Mouse (Mus musculus): ENCODE measurements at regions not wholly inside any gene's neighbourhood (a gene's known extent, or its start where the extent isn't known, plus 50 kb on each side); places are given as distances from the start of the nearest gene placed in this dataset.
"Not testable (repeated sequence)": the region's sequence is repeated elsewhere in the genome, so short reads cannot be mapped to it uniquely, and the experiment has no call there.

- no peak overlapping the region for H3K4me3 ChIP-seq
- DNase-seq (ENCODE audit: extremely low spot score in 1 of 2, low spot score in 2 of 2) = no peak
- H3K27ac ChIP-seq = no peak overlapping the region
- no peak for TF ChIP-seq CTCF (IDR thresholded peaks at IDR 0.05)
- intact Hi-C loops (cut with DNase I) = no loop called here
Observed at GRCm38 (mm10) chr10:49985038-49985437, 196.5 kb upstream of the Grik2 start.

DNA sequence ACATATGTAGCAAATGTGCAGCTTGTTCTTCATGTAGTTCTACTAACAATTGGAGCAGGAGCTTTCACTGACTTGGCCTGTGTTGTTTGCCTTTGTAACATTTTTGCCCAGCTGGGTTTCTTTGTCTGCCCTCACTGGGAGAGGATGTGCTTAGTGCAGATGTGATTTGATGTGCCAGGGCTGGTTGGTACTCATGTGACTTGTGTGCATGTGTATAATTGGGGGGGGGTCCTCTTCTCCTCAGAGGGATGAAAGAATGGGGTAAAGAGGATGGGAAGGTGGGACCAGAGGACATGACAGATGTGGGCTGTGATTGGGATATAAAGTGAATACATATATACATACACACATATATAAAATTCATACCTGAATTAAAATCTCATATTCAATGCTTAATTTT lies 163.9 kb upstream of the Grik2 start:
- no peak overlapping the region for H3K4me3 ChIP-seq
- no peak for DNase-seq (ENCODE audit: extremely low spot score in 1 of 2, low spot score in 2 of 2)
- no peak overlapping the region for H3K27ac ChIP-seq
- no peak for TF ChIP-seq CTCF (IDR thresholded peaks at IDR 0.05)
- intact Hi-C loops (cut with DNase I) = no loop called here

- H3K27ac ChIP-seq; intact Hi-C loops (cut with DNase I); H3K4me3 ChIP-seq; DNase-seq (ENCODE audit: extremely low spot score in 1 of 2, low spot score in 2 of 2): not testable (repeated sequence)
Observed at GRCm38 (mm10) chr10:49937305-49937704, 148.7 kb upstream of the Grik2 start.

GRCm38 (mm10) chr10:49909206-49909605 lies 120.6 kb upstream of the Grik2 start:
- H3K4me3 ChIP-seq; DNase-seq (ENCODE audit: extremely low spot score in 1 of 2, low spot score in 2 of 2); H3K27ac ChIP-seq; intact Hi-C loops (cut with DNase I): not testable (repeated sequence)

DNA sequence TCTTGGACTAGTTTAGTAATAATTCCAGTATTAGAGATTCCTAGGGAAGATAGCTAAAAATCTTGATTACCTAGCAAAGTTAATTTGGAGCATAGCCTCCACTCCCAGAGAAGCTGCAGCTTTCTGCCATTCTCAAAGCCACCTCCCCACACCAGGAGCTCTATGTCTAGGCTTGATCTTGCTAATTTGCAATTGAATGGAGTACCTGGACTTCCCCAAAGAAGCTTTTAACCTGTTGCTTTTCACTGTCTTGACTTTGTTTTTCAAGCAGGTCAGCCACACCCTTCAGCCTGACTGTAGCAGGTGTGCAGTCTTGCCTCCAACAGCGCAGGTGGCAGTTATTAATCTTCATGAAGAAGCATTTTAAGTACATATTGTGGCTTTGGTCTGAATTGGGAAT lies 119.6 kb upstream of the Grik2 start:
- H3K27ac ChIP-seq; H3K4me3 ChIP-seq; DNase-seq (ENCODE audit: extremely low spot score in 1 of 2, low spot score in 2 of 2); intact Hi-C loops (cut with DNase I): not testable (repeated sequence)

GRCm38 (mm10) chr10:49904626-49905025 lies 116.1 kb upstream of the Grik2 start:
- H3K4me3 ChIP-seq; DNase-seq (ENCODE audit: extremely low spot score in 1 of 2, low spot score in 2 of 2); intact Hi-C loops (cut with DNase I); H3K27ac ChIP-seq: not testable (repeated sequence)

DNA sequence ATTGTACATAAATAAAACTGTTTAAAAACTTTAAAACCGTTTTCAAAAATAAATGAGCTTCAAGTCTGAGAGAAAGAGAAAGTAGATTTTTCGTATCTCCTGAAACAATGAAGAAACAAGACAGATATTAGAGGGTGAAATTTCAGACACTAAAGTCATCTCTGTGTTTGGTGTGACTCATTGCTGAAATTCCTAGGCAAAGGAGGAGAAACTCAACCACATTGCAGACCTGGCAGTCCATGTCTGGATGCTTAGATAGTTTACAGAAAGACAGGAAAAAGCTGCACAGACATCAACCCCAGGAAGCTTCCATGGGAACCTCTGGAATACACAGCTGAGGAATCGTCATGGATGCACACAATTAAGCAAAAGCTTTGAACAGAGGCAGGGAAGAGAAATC lies 106.9 kb upstream of the Grik2 start:
- no peak for TF ChIP-seq CTCF (IDR thresholded peaks at IDR 0.05)
- intact Hi-C loops (cut with DNase I) = no loop called here

DNA sequence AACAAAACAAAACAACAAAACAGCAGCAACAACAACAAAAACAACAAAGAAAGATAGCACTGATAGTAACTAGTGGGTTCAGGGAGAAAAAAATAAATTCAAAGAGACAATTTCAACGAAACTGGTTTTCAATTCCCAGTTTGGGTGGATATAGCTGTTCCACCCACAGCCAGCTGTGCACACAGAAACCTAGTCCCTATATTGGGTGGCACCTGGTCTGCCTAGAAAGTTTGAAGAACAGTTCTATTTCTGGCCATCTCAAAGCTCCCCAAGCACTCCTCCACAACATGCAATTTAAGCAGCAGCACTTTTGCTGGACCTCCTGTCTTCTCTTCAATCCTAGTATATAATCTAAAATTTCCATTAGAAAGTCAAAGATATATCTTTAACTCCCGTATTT lies 95.5 kb upstream of the Grik2 start:
- DNase-seq (ENCODE audit: extremely low spot score in 1 of 2, low spot score in 2 of 2) = peak; percentile 8 to 16
- Histone ChIP-seq H3K4me3 (no peak overlapping the region), H3K27ac (no peak overlapping the region)
- intact Hi-C loops (cut with DNase I) = no loop called here
- TF ChIP-seq CTCF (IDR thresholded peaks at IDR 0.05) = no peak

More for the DNA sequence above, 106.9 kb upstream of the Grik2 start:
- DNase-seq (ENCODE audit: extremely low spot score in 1 of 2, low spot score in 2 of 2) = no peak
- no peak overlapping the region for H3K4me3 ChIP-seq
- no peak overlapping the region for H3K27ac ChIP-seq

DNA sequence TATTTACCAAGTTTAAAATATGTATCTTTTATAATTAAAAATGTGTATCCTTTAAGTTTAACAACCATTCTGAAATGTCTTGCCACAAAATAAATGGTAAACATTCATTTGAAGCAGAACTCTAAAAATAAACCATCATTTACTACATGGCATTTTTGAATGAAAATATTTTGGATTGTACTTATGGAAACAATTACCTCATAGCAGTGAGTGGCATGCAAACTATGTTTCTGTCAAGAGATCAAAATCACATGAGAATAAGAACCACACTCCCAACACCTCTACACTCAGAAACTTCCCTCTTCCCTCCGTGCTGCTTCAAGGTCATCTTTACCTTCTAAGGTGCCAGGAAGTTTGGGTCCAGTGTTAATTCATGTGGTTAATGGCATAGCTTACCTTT lies 94.9 kb upstream of the Grik2 start:
- H3K27ac ChIP-seq = no peak overlapping the region
- DNase-seq (ENCODE audit: extremely low spot score in 1 of 2, low spot score in 2 of 2) = no peak
- intact Hi-C loops (cut with DNase I) = no loop called here
- H3K4me3 ChIP-seq = no peak overlapping the region
- TF ChIP-seq CTCF (IDR thresholded peaks at IDR 0.05) = no peak

GRCm38 (mm10) chr10:49863800-49864199 lies 75.2 kb upstream of the Grik2 start:
- no peak for DNase-seq (ENCODE audit: extremely low spot score in 1 of 2, low spot score in 2 of 2)
- intact Hi-C loops (cut with DNase I) = loop anchor here (10.0 kb wide), 1 partner anchor 331 kb away; no protein-coding TSS in a partner anchor
- Histone ChIP-seq H3K27ac (no peak overlapping the region), H3K4me3 (no peak overlapping the region)
- TF ChIP-seq CTCF (IDR thresholded peaks at IDR 0.05) = peak; percentile 21

- intact Hi-C loops (cut with DNase I) = no loop called here
- TF ChIP-seq CTCF (IDR thresholded peaks at IDR 0.05) = no peak
Observed at GRCm38 (mm10) chr10:49847686-49848085, 59.1 kb upstream of the Grik2 start.

GRCm38 (mm10) chr10:49844308-49844707 lies 55.7 kb upstream of the Grik2 start:
- DNase-seq (ENCODE audit: extremely low spot score in 1 of 2, low spot score in 2 of 2) = no peak
- Histone ChIP-seq H3K4me3 (no peak overlapping the region), H3K27ac (no peak overlapping the region)
- TF ChIP-seq CTCF (IDR thresholded peaks at IDR 0.05) = no peak
- intact Hi-C loops (cut with DNase I) = no loop called here

More at GRCm38 (mm10) chr10:49847686-49848085, 59.1 kb upstream of the Grik2 start:
- no peak overlapping the region for H3K27ac ChIP-seq
- no peak for DNase-seq (ENCODE audit: extremely low spot score in 1 of 2, low spot score in 2 of 2)
- no peak overlapping the region for H3K4me3 ChIP-seq
